Comparison of ENCODE assay signal across 19 mouse cellular contexts in the genomic region with DNA sequence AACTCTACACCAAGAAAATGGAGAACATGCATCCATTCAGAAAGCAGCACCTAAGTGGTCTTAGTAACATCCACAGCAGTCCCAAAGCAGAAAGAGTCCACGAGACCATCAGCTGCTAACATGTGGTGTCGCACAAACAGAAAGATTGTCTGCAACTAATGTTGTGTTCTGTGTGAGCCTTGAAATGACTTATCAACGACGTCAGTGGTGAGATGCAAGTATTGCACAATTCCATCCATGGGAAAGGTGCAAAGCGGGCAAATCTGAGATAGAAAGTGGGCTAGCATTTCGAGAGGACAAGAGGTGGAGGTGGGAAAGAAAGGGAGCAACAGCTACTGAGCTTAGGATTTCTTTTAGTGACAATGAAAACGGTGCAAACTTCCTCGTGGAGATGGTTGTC.
"Had no signal": no experiment of that assay in that cellular context is flagged by ENCODE, and none has a peak within 500 bp of the region (broad histone marks: within the 10 kb centered on the region; RNA-seq: fewer than 3 reads in every experiment).

No protein-coding gene starts in this region.

- H3K4me3 ChIP-seq: limb, embryonic 15.5 days; liver, embryonic 13.5 days; liver, embryonic 15.5 days; midbrain, embryonic 10.5 days; midbrain, embryonic 13.5 days; midbrain, embryonic 15.5 days; neural tube, embryonic 12.5 days had no signal

- ATAC-seq: midbrain, embryonic 13.5 days; midbrain, embryonic 15.5 days had no signal

- H3K4me2 ChIP-seq: limb, embryonic 15.5 days; liver, embryonic 13.5 days; liver, embryonic 15.5 days; lung, embryonic 14.5 days; midbrain, embryonic 13.5 days; midbrain, embryonic 15.5 days; neural tube, embryonic 12.5 days had no signal

- H3K9ac ChIP-seq: limb, embryonic 15.5 days; liver, embryonic 13.5 days; liver, embryonic 15.5 days; lung, embryonic 14.5 days; midbrain, embryonic 13.5 days; midbrain, embryonic 15.5 days; neural tube, embryonic 12.5 days had no signal

- H3K27me3 ChIP-seq: limb, embryonic 15.5 days; liver, embryonic 13.5 days; liver, embryonic 15.5 days; midbrain, embryonic 13.5 days; midbrain, embryonic 15.5 days; neural tube, embryonic 12.5 days had no signal

- H3K36me3 ChIP-seq: limb, embryonic 15.5 days; liver, embryonic 13.5 days; liver, embryonic 15.5 days; midbrain, embryonic 10.5 days; midbrain, embryonic 13.5 days; midbrain, embryonic 15.5 days; neural tube, embryonic 12.5 days had no signal

- DNase-seq: liver, embryonic 13.5 days; lung, adult 18-20 months; lung, embryonic 14.5 days; lung, postnatal 10 days; lung, postnatal 4 days; retina, postnatal 1 day; right cerebral cortex, adult 18-20 months; right cerebral cortex, postnatal 25 days; right cerebral cortex, postnatal 4 days; spleen, adult 18-20 months; thymus, adult 2 months; thymus, postnatal 25 days; thymus, postnatal 4 days had no signal

- H3K9me3 ChIP-seq: limb, embryonic 15.5 days; liver, embryonic 13.5 days; liver, embryonic 15.5 days; midbrain, embryonic 10.5 days; midbrain, embryonic 13.5 days; midbrain, embryonic 15.5 days; neural tube, embryonic 12.5 days had no signal

- H3K27ac ChIP-seq: limb, embryonic 15.5 days; liver, embryonic 13.5 days; liver, embryonic 15.5 days; midbrain, embryonic 10.5 days; midbrain, embryonic 13.5 days; midbrain, embryonic 15.5 days; neural tube, embryonic 12.5 days had no signal
